Comparison of ENCODE assay signal across 23 mouse cellular contexts in the genomic region with DNA sequence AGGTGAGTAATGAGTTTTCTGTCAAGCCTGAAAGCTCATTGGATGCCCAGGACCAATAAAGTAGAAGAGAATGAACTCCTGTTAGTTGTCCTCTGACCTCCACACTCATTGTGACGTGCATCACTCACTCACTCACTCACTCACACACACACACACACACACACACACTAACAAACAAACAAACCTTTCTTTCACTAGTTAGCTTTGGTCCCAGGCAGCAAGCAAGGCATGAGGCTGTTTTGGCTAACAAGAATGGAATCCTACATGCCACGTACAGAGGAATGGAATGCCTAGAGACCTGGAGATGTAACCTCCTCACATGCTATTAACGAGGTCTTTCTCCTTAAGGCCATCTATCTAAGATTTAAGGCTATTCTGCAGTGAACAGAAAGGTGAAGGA.
"Had no signal": no experiment of that assay in that cellular context is flagged by ENCODE, and none has a peak within 500 bp of the region (broad histone marks: within the 10 kb centered on the region; RNA-seq: fewer than 3 reads in every experiment).

No protein-coding gene starts in this region.

- H3K4me2 ChIP-seq: heart, embryonic 12.5 days; hindbrain, embryonic 12.5 days; hindbrain, embryonic 14.5 days; intestine, embryonic 15.5 days; kidney, embryonic 15.5 days; liver, embryonic 12.5 days had no signal

- DNase-seq: gastrocnemius, adult 2 months; gastrocnemius, postnatal 10 days; gastrocnemius, postnatal 25 days; heart, postnatal 10 days; heart, postnatal 4 days; kidney, adult 2 months; kidney, adult 9 months; kidney, postnatal 10 days; kidney, postnatal 25 days; kidney, postnatal 4 days; left cerebral cortex, postnatal 4 days had no signal

- H3K4me3 ChIP-seq: gastrocnemius, adult 2 months; heart, embryonic 10.5 days; heart, embryonic 12.5 days; hindbrain, embryonic 10.5 days; hindbrain, embryonic 12.5 days; intestine, embryonic 15.5 days; kidney, embryonic 15.5 days; layer of hippocampus, adult 2 months; liver, embryonic 12.5 days had no signal

- H3K36me3 ChIP-seq: heart, embryonic 12.5 days; hindbrain, embryonic 10.5 days; hindbrain, embryonic 12.5 days; intestine, embryonic 15.5 days; liver, embryonic 12.5 days had no signal

- H3K27me3 ChIP-seq: heart, embryonic 12.5 days; hindbrain, embryonic 12.5 days; intestine, embryonic 15.5 days; kidney, embryonic 15.5 days; liver, embryonic 12.5 days had no signal

- H3K9me3 ChIP-seq: heart, embryonic 10.5 days; heart, embryonic 12.5 days; hindbrain, embryonic 10.5 days; hindbrain, embryonic 12.5 days; intestine, embryonic 15.5 days; kidney, embryonic 15.5 days; liver, embryonic 12.5 days had no signal

- H3K4me1 ChIP-seq: liver, embryonic 12.5 days had no signal

- H3K27ac ChIP-seq: gastrocnemius, adult 2 months; heart, embryonic 10.5 days; hindbrain, embryonic 10.5 days; hindbrain, embryonic 12.5 days; hindbrain, embryonic 14.5 days; intestine, embryonic 15.5 days; kidney, embryonic 15.5 days; layer of hippocampus, adult 2 months; liver, embryonic 12.5 days; liver, embryonic 14.5 days had no signal

- H3K9ac ChIP-seq: heart, embryonic 12.5 days; hindbrain, embryonic 12.5 days; hindbrain, embryonic 14.5 days; intestine, embryonic 15.5 days; kidney, embryonic 15.5 days; liver, embryonic 12.5 days; liver, embryonic 14.5 days had no signal

- ATAC-seq: hindbrain, embryonic 16.5 days; inflammation-experienced regulatory T-cells, adult 6 months; intestine, embryonic 15.5 days; liver, embryonic 12.5 days had no signal
